Mouse (Mus musculus) neural tube, embryonic 14.5 days (tissue): ENCODE data around the gene Hs3st4. TPM values are rescaled to one million over a fixed set of nuclear protein-coding genes. Genes with fewer than 3 reads are reported as not detected.

Experiments used
- ATAC-seq: fragments of 200-750 bp; cut with Nextera tagmentation; 2 replicates; pipeline ENCODE4 v1.8.0; 2017; ENCODE audit warnings: low read depth, mild to moderate bottlenecking, moderate TSS enrichment, moderate library complexity
- H3K27ac ChIP-seq: fragments of 300-500 bp; sonication (generic); 2 replicates; pipeline ENCODE4 v1.5.1; 2014; ENCODE audit warnings: low read depth, mild to moderate bottlenecking, control low read depth, low read length, moderate library complexity, mixed read lengths
- H3K27me3 ChIP-seq: fragments of 300-500 bp; sonication (generic); 2 replicates; pipeline ENCODE4 v1.6.1; 2014; ENCODE audit warnings: low read length; ENCODE audit not compliant: control insufficient read depth, insufficient read depth
- H3K36me3 ChIP-seq: fragments of 300-500 bp; sonication (generic); 2 replicates; pipeline ENCODE4 v1.6.1; 2014; ENCODE audit warnings: low read length, mixed read lengths; ENCODE audit not compliant: control insufficient read depth, insufficient read depth
- H3K4me1 ChIP-seq: fragments of 300-500 bp; sonication (generic); 2 replicates; pipeline ENCODE4 v1.6.1; 2014; ENCODE audit warnings: low read length; ENCODE audit not compliant: control insufficient read depth, insufficient read depth
- H3K4me2 ChIP-seq: fragments of 300-500 bp; sonication (generic); 2 replicates; pipeline ENCODE4 v1.6.1; 2014; ENCODE audit warnings: mild to moderate bottlenecking, low read depth, low read length, control low read depth
- H3K4me3 ChIP-seq: fragments of 300-500 bp; sonication (generic); 2 replicates; pipeline ENCODE4 v1.5.1; 2014; ENCODE audit warnings: low read depth, low read length, control low read depth, mixed read lengths
- H3K9ac ChIP-seq: fragments of 300-500 bp; sonication (generic); replicated peaks from 2 replicates; pipeline ENCODE4 v1.6.1; 2014; ENCODE audit warnings: low read depth, mild to moderate bottlenecking, control low read depth, low read length, mixed read lengths
- H3K9me3 ChIP-seq: fragments of 300-500 bp; sonication (generic); 2 replicates; pipeline ENCODE4 v1.6.1; 2016; ENCODE audit warnings: low read length; ENCODE audit not compliant: control insufficient read depth
- WGBS: fragments of 180-500 bp; shearing (Covaris S2); extraction: QIAGEN DNeasy Blood & Tissue Kit; methylation state at CpG from one replicate; pipeline ENCODE4 v1.1.7; 2014; 5-methylcytosine and 5-hydroxymethylcytosine counted together
- polyA plus RNA-seq: library from polyadenylated mRNA; unstranded; fragments of >200 nt; fragmentation: Nextera tagmentation; extraction: Ambion mirVana; gene quantifications from 2 replicates; pipeline ENCODE4 v1.2.1, GENCODE M21; 2014

Gene Hs3st4
- 6.3 and 11.0 TPM in 2 replicates for polyA plus RNA-seq

GRCm38 (mm10) chr7:123982461-123983038, at the start of gene Hs3st4:
Hs3st4 (plus strand) TSS chr7:123982869.
- Histone ChIP-seq H3K27me3 (peaks cover 39% of the 10 kb centered on the region), H3K36me3 (no peaks in the 10 kb centered on the region), H3K9ac (peak within 1 kb of the TSS; percentile 62), H3K4me2 (peak within 1 kb of the TSS; percentile 97), H3K4me1 (no peaks in the 10 kb centered on the region), H3K9me3 (no peaks in the 10 kb centered on the region), H3K4me3 (peak within 1 kb of the TSS; percentile 64), H3K27ac (no peak within 1 kb of the TSS)
- WGBS = under 1% methylated on average over 34 of the region's 74 CpGs
- ATAC-seq = peak; percentile 54

GRCm38 (mm10) chr7:123946836-123947235, 35.8 kb upstream of the Hs3st4 start:
- ATAC-seq = no peak
- H3K4me3 ChIP-seq = no peak overlapping the region
- H3K9me3 ChIP-seq = no peaks in the 10 kb centered on the region
- H3K27ac ChIP-seq = no peak overlapping the region
- no peaks in the 10 kb centered on the region for H3K4me1 ChIP-seq
- H3K27me3 ChIP-seq = no peaks in the 10 kb centered on the region
- no peak overlapping the region for H3K4me2 ChIP-seq
- no peak overlapping the region for H3K9ac ChIP-seq
- no peaks in the 10 kb centered on the region for H3K36me3 ChIP-seq
- 79% methylated on average over 3 of the region's 3 CpGs for WGBS

- no peak overlapping the region for H3K9ac ChIP-seq
- no peaks in the 10 kb centered on the region for H3K27me3 ChIP-seq
- 89% methylated on average over 5 of the region's 5 CpGs for WGBS
- H3K27ac ChIP-seq = no peak overlapping the region
- ATAC-seq = no peak
- no peak overlapping the region for H3K4me2 ChIP-seq
- no peaks in the 10 kb centered on the region for H3K4me1 ChIP-seq
- H3K4me3 ChIP-seq = no peak overlapping the region
- no peaks in the 10 kb centered on the region for H3K9me3 ChIP-seq
- H3K36me3 ChIP-seq = no peaks in the 10 kb centered on the region
Observed at GRCm38 (mm10) chr7:123963021-123963420, 19.6 kb upstream of the Hs3st4 start.

GRCm38 (mm10) chr7:123964559-123965142, 18.0 kb upstream of the Hs3st4 start:
- WGBS = 55% methylated on average over 10 of the region's 10 CpGs
- Histone ChIP-seq H3K36me3 (no peaks in the 10 kb centered on the region), H3K4me3 (no peak overlapping the region), H3K4me1 (no peaks in the 10 kb centered on the region), H3K4me2 (no peak overlapping the region), H3K9me3 (no peaks in the 10 kb centered on the region), H3K27me3 (no peaks in the 10 kb centered on the region), H3K27ac (no peak overlapping the region), H3K9ac (no peak overlapping the region)
- no peak for ATAC-seq

- Histone ChIP-seq H3K9me3 (no peaks in the 10 kb centered on the region), H3K9ac (no peak overlapping the region), H3K36me3 (no peaks in the 10 kb centered on the region), H3K4me3 (no peak overlapping the region), H3K27me3 (no peaks in the 10 kb centered on the region), H3K4me1 (no peaks in the 10 kb centered on the region), H3K4me2 (no peak overlapping the region), H3K27ac (no peak overlapping the region)
- whole genome bisulfite sequencing = 72% methylated on average over 7 of the region's 7 CpGs
- no peak for ATAC-seq
Observed at GRCm38 (mm10) chr7:123965515-123965914, 17.2 kb upstream of the Hs3st4 start.

- peaks cover 4% of the 10 kb centered on the region for H3K27me3 ChIP-seq
- H3K4me3 ChIP-seq = no peak overlapping the region
- no peaks in the 10 kb centered on the region for H3K9me3 ChIP-seq
- WGBS = 43% methylated on average over 7 of the region's 7 CpGs
- H3K27ac ChIP-seq = no peak overlapping the region
- H3K36me3 ChIP-seq = no peaks in the 10 kb centered on the region
- H3K9ac ChIP-seq = no peak overlapping the region
- H3K4me2 ChIP-seq = no peak overlapping the region
- H3K4me1 ChIP-seq = no peaks in the 10 kb centered on the region
- no peak for ATAC-seq
Observed at GRCm38 (mm10) chr7:123975441-123975840, 7.2 kb upstream of the Hs3st4 start.

GRCm38 (mm10) chr7:123981435-123981834, 1.2 kb upstream of the Hs3st4 start:
- H3K4me1 ChIP-seq = no peaks in the 10 kb centered on the region
- peak overlapping the region; percentile 6; the same call in 1 of the 2 replicates for H3K4me3 ChIP-seq
- peaks cover 39% of the 10 kb centered on the region for H3K27me3 ChIP-seq
- no peak for ATAC-seq
- 23% methylated on average over 7 of the region's 7 CpGs for whole genome bisulfite sequencing
- no peak overlapping the region for H3K27ac ChIP-seq
- no peaks in the 10 kb centered on the region for H3K9me3 ChIP-seq
- no peaks in the 10 kb centered on the region for H3K36me3 ChIP-seq
- H3K9ac ChIP-seq = no peak overlapping the region
- no peak overlapping the region; the same call in 1 of the 2 replicates for H3K4me2 ChIP-seq

GRCm38 (mm10) chr7:123982010-123982409, 659 bp upstream of the Hs3st4 start:
- ATAC-seq = no peak
- Histone ChIP-seq H3K27me3 (peaks cover 39% of the 10 kb centered on the region), H3K9ac (no peak overlapping the region), H3K36me3 (no peaks in the 10 kb centered on the region), H3K4me1 (no peaks in the 10 kb centered on the region), H3K4me2 (peak overlapping the region; percentile 97), H3K9me3 (no peaks in the 10 kb centered on the region), H3K4me3 (peak overlapping the region; percentile 64), H3K27ac (no peak overlapping the region)
- WGBS = 2% methylated on average over 5 of the region's 5 CpGs

- Histone ChIP-seq H3K9me3 (no peaks in the 10 kb centered on the region), H3K36me3 (no peaks in the 10 kb centered on the region), H3K4me3 (peak overlapping the region; percentile 64), H3K27me3 (peaks cover 39% of the 10 kb centered on the region), H3K4me2 (peak overlapping the region; percentile 97), H3K4me1 (no peaks in the 10 kb centered on the region), H3K9ac (peak overlapping the region; percentile 62), H3K27ac (no peak overlapping the region)
- peak; percentile 49; the same call in 1 of the 2 replicates for ATAC-seq
- under 1% methylated on average over 66 of the region's 97 CpGs for whole genome bisulfite sequencing
Observed at GRCm38 (mm10) chr7:123983177-123984046, 743 bp downstream of the Hs3st4 start.
